Comparison of ENCODE assay signal across 8 mouse cellular contexts in the genomic region with DNA sequence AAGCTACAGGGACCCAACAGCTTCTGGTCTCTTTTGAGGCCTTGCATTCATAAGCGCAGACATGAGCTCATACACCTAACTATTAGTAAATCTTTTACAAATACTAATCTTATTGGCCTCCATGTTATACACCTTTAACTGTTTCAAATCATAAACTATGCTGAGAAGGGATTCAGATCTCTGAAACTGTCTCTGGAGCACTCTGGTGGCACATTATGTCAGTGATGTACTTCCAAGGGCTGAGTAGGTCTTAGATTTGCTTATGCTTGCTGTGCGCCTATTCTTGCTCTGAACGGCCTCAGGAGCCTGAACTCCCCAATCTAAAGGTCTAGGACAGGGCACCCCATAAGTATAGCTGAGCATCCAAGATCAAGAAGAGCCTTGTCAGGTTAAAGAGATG. TPM values are rescaled to one million over a fixed set of nuclear protein-coding genes. Genes with fewer than 3 reads are reported as not detected.
A peak's percentile ranks its signal among the peaks of the same experiment; 100 is the strongest.
DNase-seq lines count a peak whose midpoint lies in the region; ATAC-seq and TF ChIP-seq lines count a peak whose summit lies in the region.

No protein-coding gene starts in this region.

- no peak for TF ChIP-seq CTCF in heart, postnatal 0 days (IDR thresholded peaks at IDR 0.05; ENCODE audit: low read depth)
- TF ChIP-seq CTCF in bone marrow macrophage, adult 2 months (IDR thresholded peaks at IDR 0.05; ENCODE audit: low read depth, low read length), result no peak

- no peak for TF ChIP-seq POLR2A in bone marrow macrophage, adult 2 months (IDR thresholded peaks at IDR 0.05; ENCODE audit: borderline replicate concordance, low read depth, low read length)

- H3K4me2 ChIP-seq in heart, postnatal 0 days (ENCODE audit: low read depth, low read length), result peak overlapping the region; percentile 84
- H3K4me2 ChIP-seq in hindbrain, embryonic 14.5 days (replicated peaks), result peak overlapping the region; percentile 83
- peak overlapping the region; percentile 77 for H3K4me2 ChIP-seq in midbrain, embryonic 14.5 days (ENCODE audit: low read length)

- H3K9ac ChIP-seq in heart, postnatal 0 days (replicated peaks; ENCODE audit: low read depth, low read length), result peak overlapping the region; percentile 74
- peak overlapping the region; percentile 96 for H3K9ac ChIP-seq in hindbrain, embryonic 14.5 days
- peak overlapping the region; percentile 94; the same call in 1 of the 2 replicates for H3K9ac ChIP-seq in midbrain, embryonic 14.5 days (replicated peaks; ENCODE audit: low read length)

- H3K4me3 ChIP-seq in heart, postnatal 0 days (ENCODE audit: low read depth, low read length), result peak overlapping the region; percentile 64
- H3K4me3 ChIP-seq in bone marrow macrophage, adult 2 months (ENCODE audit: insufficient read depth, low read length), result peak overlapping the region; percentile 51
- peak overlapping the region; percentile 73 for H3K4me3 ChIP-seq in hindbrain, embryonic 14.5 days (replicated peaks; ENCODE audit: low read length)
- peak overlapping the region; percentile 70 for H3K4me3 ChIP-seq in midbrain, embryonic 14.5 days (replicated peaks; ENCODE audit: low read depth, low read length)

- WGBS in heart, postnatal 0 days, result 77% methylated on average over 3 of the region's 3 CpGs
- WGBS in hindbrain, embryonic 14.5 days, result 76% methylated on average over 3 of the region's 3 CpGs
- 73% methylated on average over 3 of the region's 3 CpGs for WGBS in midbrain, embryonic 14.5 days

- H3K27me3 ChIP-seq in heart, postnatal 0 days (ENCODE audit: control insufficient read depth, insufficient read depth, low read length), result no peaks in the 10 kb centered on the region
- no peaks in the 10 kb centered on the region for H3K27me3 ChIP-seq in hindbrain, embryonic 14.5 days (ENCODE audit: control insufficient read depth, insufficient read depth, low read length)
- H3K27me3 ChIP-seq in midbrain, embryonic 14.5 days (ENCODE audit: control insufficient read depth, insufficient read depth, low read length), result no peaks in the 10 kb centered on the region

- peaks cover 9% of the 10 kb centered on the region; the same call in 1 of the 2 replicates for H3K4me1 ChIP-seq in heart, postnatal 0 days (ENCODE audit: control insufficient read depth, insufficient read depth)
- peaks cover 31% of the 10 kb centered on the region for H3K4me1 ChIP-seq in bone marrow macrophage, adult 2 months (ENCODE audit: control insufficient read depth, insufficient read depth, low read length)
- peaks cover 36% of the 10 kb centered on the region for H3K4me1 ChIP-seq in hindbrain, embryonic 14.5 days (replicated peaks; ENCODE audit: control insufficient read depth, insufficient read depth, low read length)
- H3K4me1 ChIP-seq in midbrain, embryonic 14.5 days (ENCODE audit: control insufficient read depth, insufficient read depth, low read length), result peaks cover 36% of the 10 kb centered on the region

- no peak for ATAC-seq in heart, postnatal 0 days (ENCODE audit: insufficient read depth, low read depth)
- ATAC-seq in hindbrain, embryonic 14.5 days (ENCODE audit: low FRiP score), result no peak
- ATAC-seq in midbrain, embryonic 14.5 days (ENCODE audit: low FRiP score, low TSS enrichment), result no peak
- ATAC-seq in activated CD4-positive, CD25-positive, alpha-beta regulatory T cell, adult 4 months, result no peak

- peak overlapping the region; percentile 98 for H3K27ac ChIP-seq in heart, postnatal 0 days (ENCODE audit: low read depth)
- peak overlapping the region; percentile 98 for H3K27ac ChIP-seq in bone marrow macrophage, adult 2 months (ENCODE audit: insufficient read depth, low read depth, low read length)
- peak overlapping the region; percentile 98 for H3K27ac ChIP-seq in hindbrain, embryonic 14.5 days
- H3K27ac ChIP-seq in midbrain, embryonic 14.5 days (replicated peaks; ENCODE audit: low read depth, low read length), result peak overlapping the region; percentile 99

- no peak for DNase-seq in heart, postnatal 0 days (ENCODE audit: low spot score)
- DNase-seq in heart, adult 8-10 months (ENCODE audit: low spot score), result no peak
- DNase-seq in hindbrain, embryonic 14.5 days (ENCODE audit: low spot score), result no peak
- DNase-seq in midbrain, embryonic 14.5 days, result no peak
- DNase-seq in embryo, embryonic 10.5 days (ENCODE audit: low spot score), result no peak
- no peak for DNase-seq in cerebellum, adult 9-11 months

- H3K9me3 ChIP-seq in heart, postnatal 0 days (replicated peaks; ENCODE audit: control insufficient read depth, low read length), result no peaks in the 10 kb centered on the region
- H3K9me3 ChIP-seq in hindbrain, embryonic 14.5 days (ENCODE audit: control insufficient read depth, low read length), result no peaks in the 10 kb centered on the region
- no peaks in the 10 kb centered on the region for H3K9me3 ChIP-seq in midbrain, embryonic 14.5 days (ENCODE audit: control insufficient read depth, low read length)

- peaks cover 16% of the 10 kb centered on the region for H3K36me3 ChIP-seq in heart, postnatal 0 days (replicated peaks; ENCODE audit: control insufficient read depth, insufficient read depth, low read length)
- peaks cover 35% of the 10 kb centered on the region for H3K36me3 ChIP-seq in hindbrain, embryonic 14.5 days (replicated peaks; ENCODE audit: control insufficient read depth, insufficient read depth)
- peaks cover 41% of the 10 kb centered on the region for H3K36me3 ChIP-seq in midbrain, embryonic 14.5 days (ENCODE audit: control insufficient read depth, insufficient read depth, low read length)

- TF ChIP-seq EP300 in heart, postnatal 0 days (IDR thresholded peaks at IDR 0.05; ENCODE audit: low read depth), result no peak

RNA-seq across cellular contexts. Expression of gene Grcc10, which starts 0.7 kb away (rescaled TPM):
- total RNA-seq in heart, postnatal 0 days (2014; rRNA removed; ENCODE audit: low replicate concordance), result 119 and 153 TPM in 2 replicates
- 492 and 535 TPM in 2 replicates for polyA plus RNA-seq in heart, postnatal 0 days (2015; fragmentation: Nextera tagmentation; extraction: Ambion mirVana)
- 100 to 1,000 TPM; 286 to 318 (median 310) TPM for total RNA-seq in heart, adult 8-10 months (2022)
- 221 and 253 TPM in 2 replicates for polyA plus RNA-seq in bone marrow macrophage, adult 2 months (2012; ENCODE audit: insufficient read depth, insufficient read length, missing spikeins)
- 616 and 701 TPM in 2 replicates for polyA plus RNA-seq in hindbrain, embryonic 14.5 days (2014; fragmentation: Nextera tagmentation; extraction: Ambion mirVana)
- polyA plus RNA-seq in midbrain, embryonic 14.5 days (2014; fragmentation: Nextera tagmentation; extraction: Ambion mirVana), result 689 and 844 TPM in 2 replicates
- polyA plus RNA-seq in activated CD4-positive, CD25-positive, alpha-beta regulatory T cell, adult 4 months (2017; shearing (Covaris generic)), result 100 to 1,000 TPM; 529 to 630 TPM

RNA-seq across cellular contexts. Expression of gene Ptpn6, which starts 3.3 kb away (rescaled TPM):
- 2.4 and 6.3 TPM in 2 replicates for total RNA-seq in heart, postnatal 0 days (2014; rRNA removed; ENCODE audit: low replicate concordance)
- polyA plus RNA-seq in heart, postnatal 0 days (2015; fragmentation: Nextera tagmentation; extraction: Ambion mirVana), result 4.3 and 4.5 TPM in 2 replicates
- 1 to 10 TPM; 2.0 to 5.7 (median 3.1) TPM for total RNA-seq in heart, adult 8-10 months (2022)
- 583 and 614 TPM in 2 replicates for polyA plus RNA-seq in bone marrow macrophage, adult 2 months (2012; ENCODE audit: insufficient read depth, insufficient read length, missing spikeins)
- 3.5 and 4.3 TPM in 2 replicates for polyA plus RNA-seq in hindbrain, embryonic 14.5 days (2014; fragmentation: Nextera tagmentation; extraction: Ambion mirVana)
- polyA plus RNA-seq in midbrain, embryonic 14.5 days (2014; fragmentation: Nextera tagmentation; extraction: Ambion mirVana), result 2.1 and 5.6 TPM in 2 replicates
- polyA plus RNA-seq in activated CD4-positive, CD25-positive, alpha-beta regulatory T cell, adult 4 months (2017; shearing (Covaris generic)), result 100 to 1,000 TPM; 138 to 144 TPM

RNA-seq across cellular contexts. Expression of gene Gm45234, which starts 14.0 kb away (rescaled TPM):
- total RNA-seq in heart, postnatal 0 days (2014; rRNA removed; ENCODE audit: low replicate concordance), result not detected in 2 replicates
- polyA plus RNA-seq in heart, postnatal 0 days (2015; fragmentation: Nextera tagmentation; extraction: Ambion mirVana), result not detected in 2 replicates
- total RNA-seq in heart, adult 8-10 months (2022), result under 1 TPM in 1 of 4 experiments, not detected in 3; 0.41 TPM
- not detected in 2 replicates for polyA plus RNA-seq in bone marrow macrophage, adult 2 months (2012; ENCODE audit: insufficient read depth, insufficient read length, missing spikeins)
- not detected in 2 replicates for polyA plus RNA-seq in hindbrain, embryonic 14.5 days (2014; fragmentation: Nextera tagmentation; extraction: Ambion mirVana)
- polyA plus RNA-seq in midbrain, embryonic 14.5 days (2014; fragmentation: Nextera tagmentation; extraction: Ambion mirVana), result not detected in 2 replicates
- not detected for polyA plus RNA-seq in activated CD4-positive, CD25-positive, alpha-beta regulatory T cell, adult 4 months (2017; shearing (Covaris generic))

RNA-seq across cellular contexts. Expression of gene Atn1, which starts 14.5 kb away (rescaled TPM):
- total RNA-seq in heart, postnatal 0 days (2014; rRNA removed; ENCODE audit: low replicate concordance), result 7.8 and 8.5 TPM in 2 replicates
- 5.4 and 6.0 TPM in 2 replicates for polyA plus RNA-seq in heart, postnatal 0 days (2015; fragmentation: Nextera tagmentation; extraction: Ambion mirVana)
- 10 to 100 TPM; 40.9 to 48.2 (median 45.2) TPM for total RNA-seq in heart, adult 8-10 months (2022)
- 30.1 and 34.0 TPM in 2 replicates for polyA plus RNA-seq in bone marrow macrophage, adult 2 months (2012; ENCODE audit: insufficient read depth, insufficient read length, missing spikeins)
- 25.9 and 26.0 TPM in 2 replicates for polyA plus RNA-seq in hindbrain, embryonic 14.5 days (2014; fragmentation: Nextera tagmentation; extraction: Ambion mirVana)
- 24.4 and 32.3 TPM in 2 replicates for polyA plus RNA-seq in midbrain, embryonic 14.5 days (2014; fragmentation: Nextera tagmentation; extraction: Ambion mirVana)
- 1 to 10 TPM; 3.3 to 5.7 TPM for polyA plus RNA-seq in activated CD4-positive, CD25-positive, alpha-beta regulatory T cell, adult 4 months (2017; shearing (Covaris generic))

RNA-seq across cellular contexts. Expression of gene Eno2, which starts 27.6 kb away (rescaled TPM):
- total RNA-seq in heart, postnatal 0 days (2014; rRNA removed; ENCODE audit: low replicate concordance), result 1.7 and 4.1 TPM in 2 replicates
- 1.3 and 1.5 TPM in 2 replicates for polyA plus RNA-seq in heart, postnatal 0 days (2015; fragmentation: Nextera tagmentation; extraction: Ambion mirVana)
- total RNA-seq in heart, adult 8-10 months (2022), result 1 to 10 TPM; 3.2 to 6.1 (median 4.8) TPM
- 1.4 and 2.6 TPM in 2 replicates for polyA plus RNA-seq in bone marrow macrophage, adult 2 months (2012; ENCODE audit: insufficient read depth, insufficient read length, missing spikeins)
- 142 and 174 TPM in 2 replicates for polyA plus RNA-seq in hindbrain, embryonic 14.5 days (2014; fragmentation: Nextera tagmentation; extraction: Ambion mirVana)
- polyA plus RNA-seq in midbrain, embryonic 14.5 days (2014; fragmentation: Nextera tagmentation; extraction: Ambion mirVana), result 64.3 and 83.3 TPM in 2 replicates
- polyA plus RNA-seq in activated CD4-positive, CD25-positive, alpha-beta regulatory T cell, adult 4 months (2017; shearing (Covaris generic)), result 1 to 10 TPM; 4.4 to 4.7 TPM

Comparison
In these comparisons a context has a peak if more than half of its experiments do, and no peak if none do; other contexts are left out.
1. RNA of gene Ptpn6, which starts 3.3 kb away (polyA plus RNA-seq): 583 to 614 TPM in bone marrow macrophage, adult 2 months and 138 to 144 TPM in activated CD4-positive, CD25-positive, alpha-beta regulatory T cell, adult 4 months; 2.1 to 5.6 TPM in midbrain, embryonic 14.5 days, 4.3 to 4.5 TPM in heart, postnatal 0 days and 3.5 to 4.3 TPM in hindbrain, embryonic 14.5 days; every median in the first group is over 10 times any median in the second.
2. Peak in every context shown above with its lines, with median percentiles within 50 percentile points of each other: H3K27ac ChIP-seq, H3K4me2 ChIP-seq, H3K4me3 ChIP-seq and H3K9ac ChIP-seq.